In the genomic region with DNA sequence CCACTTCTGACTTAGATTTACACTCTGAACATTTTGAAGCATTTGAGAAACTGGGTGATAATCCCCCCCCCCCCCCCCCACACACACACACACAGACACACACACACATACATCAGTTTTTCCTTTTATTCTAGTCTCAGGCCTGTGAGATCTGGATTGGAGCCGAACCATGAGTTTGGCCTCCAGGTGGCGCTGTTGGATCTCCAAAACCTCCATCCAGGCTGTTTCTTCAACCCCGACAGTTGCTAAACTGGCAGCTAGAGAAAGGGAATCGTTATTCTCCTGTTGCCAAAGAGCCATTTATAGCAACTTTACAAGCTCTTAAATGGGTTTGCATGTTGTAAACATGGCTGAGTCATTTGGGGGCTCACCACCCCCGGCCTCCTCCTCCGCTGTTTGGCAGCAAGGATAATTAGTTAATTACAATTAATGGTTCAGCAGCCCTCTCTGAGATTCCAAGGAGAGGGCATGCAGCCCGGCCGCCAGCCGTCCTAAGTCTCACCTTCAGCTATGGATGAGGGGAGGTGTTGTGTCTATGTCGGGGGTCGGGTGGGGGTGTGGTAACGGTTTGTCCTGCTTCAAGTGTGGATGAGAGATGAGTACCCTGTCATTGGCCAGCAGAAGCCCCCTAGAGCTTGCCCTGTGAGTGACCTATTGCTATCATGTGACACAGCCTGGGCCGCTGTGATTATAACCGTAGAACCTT, we compare ENCODE assay signal across 9 mouse cellular contexts.
A peak's percentile ranks its signal among the peaks of the same experiment; 100 is the strongest.
DNase-seq lines count a peak whose midpoint lies in the region; ATAC-seq lines count a peak whose summit lies in the region.
"Had no signal": no experiment of that assay in that cellular context is flagged by ENCODE, and none has a peak within 500 bp of the region (broad histone marks: within the 10 kb centered on the region; RNA-seq: fewer than 3 reads in every experiment).

No protein-coding gene starts in this region.

- H3K4me3 ChIP-seq in heart, embryonic 10.5 days: no peak overlapping the region
- H3K4me3 ChIP-seq: limb, embryonic 15.5 days had no signal

- H3K36me3 ChIP-seq in heart, embryonic 10.5 days: peaks cover 22% of the 10 kb centered on the region

- 44% methylated on average over 14 of the region's 14 CpGs for WGBS in heart, embryonic 10.5 days

- H3K27me3 ChIP-seq in heart, embryonic 10.5 days (ENCODE audit: insufficient read depth, poor library complexity, severe bottlenecking): no peaks in the 10 kb centered on the region
- H3K27me3 ChIP-seq: limb, embryonic 15.5 days had no signal

- peak; percentile 74 for DNase-seq in ES-CJ7 (ENCODE audit: low read depth, low spot score)
- peak; percentile 89 for DNase-seq in adrenal gland, postnatal 25 days
- DNase-seq in embryo, embryonic 9.5 days (ENCODE audit: extremely low spot score): peak; percentile 80
- DNase-seq in heart, embryonic 10.5 days (ENCODE audit: low spot score): peak; percentile 91
- DNase-seq in left cerebral cortex, adult 11 months (ENCODE audit: low spot score): peak; percentile 76
- peak; percentile 62 for DNase-seq in skeletal muscle tissue, adult 2 months (ENCODE audit: low read depth, low spot score)

- peak; percentile 66 for ATAC-seq in megakaryocyte, adult 5-6 weeks (ENCODE audit: poor library complexity, severe bottlenecking)
- ATAC-seq in inflammation-experienced regulatory T-cells, adult 6 months: no peak

- H3K27ac ChIP-seq in heart, embryonic 10.5 days: no peak overlapping the region
- H3K27ac ChIP-seq: limb, embryonic 15.5 days had no signal

- peaks cover 31% of the 10 kb centered on the region for H3K4me1 ChIP-seq in heart, embryonic 10.5 days

- no peaks in the 10 kb centered on the region for H3K9me3 ChIP-seq in heart, embryonic 10.5 days
- H3K9me3 ChIP-seq: limb, embryonic 15.5 days had no signal
